15 mouse cellular contexts compared by ENCODE assay signal in the genomic region with DNA sequence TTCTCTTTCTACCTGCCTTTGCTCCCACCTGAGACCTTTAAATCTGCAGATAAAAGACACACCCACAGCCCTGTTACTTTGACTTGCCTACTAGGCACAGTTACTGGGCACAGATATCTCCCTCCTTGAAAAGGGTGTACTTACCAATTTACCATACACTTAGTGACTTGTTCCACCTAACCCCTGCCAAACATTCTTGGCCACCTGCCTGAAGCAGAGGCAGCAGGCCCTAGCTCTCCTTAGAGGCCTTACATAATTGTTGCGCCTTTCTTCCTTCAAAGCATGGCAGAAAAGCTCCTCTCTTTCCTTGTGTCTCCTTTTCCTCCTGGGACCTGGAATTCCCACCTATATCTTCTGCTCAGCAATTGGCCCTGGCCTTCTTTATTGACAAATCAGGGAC.
DNase-seq lines count a peak whose midpoint lies in the region; ATAC-seq and TF ChIP-seq lines count a peak whose summit lies in the region.
"Had no signal": no experiment of that assay in that cellular context is flagged by ENCODE, and none has a peak within 500 bp of the region (broad histone marks: within the 10 kb centered on the region; RNA-seq: fewer than 3 reads in every experiment).

No protein-coding gene starts in this region.

- no peaks in the 10 kb centered on the region for H3K36me3 ChIP-seq in heart, embryonic 12.5 days
- H3K36me3 ChIP-seq: forebrain, embryonic 12.5 days; midbrain, embryonic 13.5 days; stomach, embryonic 15.5 days had no signal

- no peak overlapping the region for H3K4me3 ChIP-seq in heart, embryonic 12.5 days
- H3K4me3 ChIP-seq in layer of hippocampus, adult 2 months = no peak overlapping the region
- H3K4me3 ChIP-seq: forebrain, embryonic 12.5 days; midbrain, embryonic 13.5 days; stomach, embryonic 15.5 days had no signal

- ATAC-seq in heart, embryonic 12.5 days (ENCODE audit: insufficient number of reproducible peaks, low FRiP score) = no peak
- ATAC-seq: midbrain, embryonic 13.5 days had no signal

- H3K9me3 ChIP-seq in heart, embryonic 12.5 days (replicated peaks) = no peaks in the 10 kb centered on the region
- H3K9me3 ChIP-seq: forebrain, embryonic 12.5 days; midbrain, embryonic 13.5 days; stomach, embryonic 15.5 days had no signal

- DNase-seq in adrenal gland, postnatal 10 days = peak; percentile 64
- no peak for DNase-seq in adrenal gland, adult 18-20 months (ENCODE audit: low spot score in 2 of 2)
- DNase-seq in heart, postnatal 10 days = peak; percentile 23 to 40
- DNase-seq in heart, postnatal 36 days = peak; percentile 13 to 22
- peak; percentile 57 to 69 for DNase-seq in kidney, postnatal 36 days
- no peak for DNase-seq in ovary, postnatal 36 days (ENCODE audit: low spot score)
- no peak for DNase-seq in layer of hippocampus, adult 2 months (ENCODE audit: low spot score in 2 of 2)
- DNase-seq: gastrocnemius, postnatal 25 days; layer of hippocampus, postnatal 36 days; right cerebral cortex, postnatal 4 days had no signal

- intact Hi-C loops in heart, postnatal 10 days (cut with DNase I) = no loop called here
- intact Hi-C loops in heart, postnatal 36 days (cut with DNase I) = no loop called here

- peaks cover 21% of the 10 kb centered on the region for H3K4me1 ChIP-seq in heart, embryonic 12.5 days (replicated peaks)
- H3K4me1 ChIP-seq: forebrain, embryonic 12.5 days; midbrain, embryonic 13.5 days had no signal

- no peak overlapping the region for H3K9ac ChIP-seq in heart, embryonic 12.5 days
- H3K9ac ChIP-seq: forebrain, embryonic 12.5 days; liver, embryonic 14.5 days; midbrain, embryonic 13.5 days; stomach, embryonic 15.5 days had no signal

- no peak overlapping the region for H3K4me2 ChIP-seq in heart, embryonic 12.5 days
- H3K4me2 ChIP-seq: forebrain, embryonic 12.5 days; midbrain, embryonic 13.5 days; stomach, embryonic 15.5 days had no signal

- no peak for TF ChIP-seq CTCF in layer of hippocampus, adult 2 months (conservative IDR thresholded peaks at IDR 0.05)

- WGBS in heart, embryonic 12.5 days = 86% methylated on average over 1 of the region's 1 CpGs

- H3K27me3 ChIP-seq in heart, embryonic 12.5 days (replicated peaks) = no peaks in the 10 kb centered on the region
- H3K27me3 ChIP-seq: forebrain, embryonic 12.5 days; midbrain, embryonic 13.5 days; stomach, embryonic 15.5 days had no signal

- H3K27ac ChIP-seq in heart, embryonic 12.5 days (ENCODE audit: poor library complexity, severe bottlenecking) = no peak overlapping the region
- no peak overlapping the region for H3K27ac ChIP-seq in layer of hippocampus, adult 2 months
- H3K27ac ChIP-seq: forebrain, embryonic 12.5 days; liver, embryonic 14.5 days; midbrain, embryonic 13.5 days; stomach, embryonic 15.5 days had no signal

Comparison
In these comparisons a context has a peak if more than half of its experiments do, and no peak if none do; other contexts are left out.
1. DNase-seq: peak in adrenal gland, postnatal 10 days (single experiment), heart, postnatal 10 days (2 of 2), heart, postnatal 36 days (2 of 2) and kidney, postnatal 36 days (2 of 2); none in adrenal gland, adult 18-20 months (0 of 2), ovary, postnatal 36 days (single experiment) and layer of hippocampus, adult 2 months (0 of 2).